Mouse (Mus musculus): ENCODE results near the gene Smndc1. TPM values are rescaled to one million over a fixed set of nuclear protein-coding genes. Genes with fewer than 3 reads are reported as not detected.
"Not testable (repeated sequence)": the region's sequence is repeated elsewhere in the genome, so short reads cannot be mapped to it uniquely, and the experiment has no call there.

Gene Smndc1
- total RNA-seq, 1 experiment from 2014 or later = 45.5 TPM

DNA sequence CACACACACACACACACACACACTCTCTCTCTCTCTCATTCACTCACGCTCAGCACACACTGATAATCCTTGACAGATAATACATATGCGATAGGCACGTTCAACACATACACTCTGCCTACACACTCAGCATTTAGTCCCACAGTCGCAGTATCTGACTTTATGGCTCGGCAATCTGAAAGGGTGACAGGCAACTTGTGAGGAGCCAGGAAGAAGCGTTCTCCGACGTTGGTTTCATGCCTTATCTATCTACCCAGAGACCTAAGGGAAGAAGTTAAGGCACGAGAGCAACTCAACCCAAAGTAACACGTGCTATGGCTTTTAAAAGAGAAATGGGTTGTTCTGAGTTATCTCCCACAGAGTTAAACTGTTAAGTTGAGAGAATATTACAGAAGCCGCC, 24.3 kb upstream of the Smndc1 start:
- ATAC-seq (ENCODE audit: extremely low read depth, insufficient number of reproducible peaks, low FRiP score, poor library complexity, severe bottlenecking) = no peak

DNA sequence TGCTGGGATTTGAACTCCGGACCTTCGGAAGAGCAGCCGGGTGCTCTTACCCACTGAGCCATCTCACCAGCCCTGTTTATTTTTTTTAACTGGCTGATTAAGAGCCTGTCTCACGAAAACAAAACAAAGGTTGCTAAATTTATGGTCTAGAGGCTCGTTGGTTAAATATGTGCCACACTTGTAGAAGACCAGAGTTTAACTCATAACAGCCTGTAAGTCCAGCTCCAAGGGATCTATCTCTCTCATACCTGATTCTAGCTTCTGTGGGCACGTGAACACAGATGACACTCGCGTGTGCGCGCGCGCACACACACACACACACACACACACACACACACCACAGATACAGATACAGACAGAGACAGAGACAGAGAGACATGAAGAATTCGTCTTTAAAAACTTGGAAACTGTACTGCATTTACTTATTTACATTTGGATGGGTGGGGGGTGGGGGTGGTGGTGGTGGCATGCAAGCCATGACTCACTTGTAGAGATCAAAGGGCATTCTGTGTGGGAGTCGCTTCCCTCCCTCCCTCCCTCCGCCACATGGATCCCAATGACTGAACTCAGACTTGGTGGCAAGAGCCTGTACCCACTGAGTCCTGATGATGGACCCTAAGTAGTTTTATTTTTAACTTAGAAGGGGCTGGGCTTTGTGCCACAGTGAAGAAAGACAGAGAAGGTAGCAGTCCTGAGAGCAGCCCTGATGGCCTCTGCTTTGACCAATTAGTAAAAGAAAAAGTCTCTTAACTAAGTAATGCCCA, 23.4 kb upstream of the Smndc1 start:
- ATAC-seq (ENCODE audit: extremely low read depth, insufficient number of reproducible peaks, low FRiP score, poor library complexity, severe bottlenecking) = no peak

DNA sequence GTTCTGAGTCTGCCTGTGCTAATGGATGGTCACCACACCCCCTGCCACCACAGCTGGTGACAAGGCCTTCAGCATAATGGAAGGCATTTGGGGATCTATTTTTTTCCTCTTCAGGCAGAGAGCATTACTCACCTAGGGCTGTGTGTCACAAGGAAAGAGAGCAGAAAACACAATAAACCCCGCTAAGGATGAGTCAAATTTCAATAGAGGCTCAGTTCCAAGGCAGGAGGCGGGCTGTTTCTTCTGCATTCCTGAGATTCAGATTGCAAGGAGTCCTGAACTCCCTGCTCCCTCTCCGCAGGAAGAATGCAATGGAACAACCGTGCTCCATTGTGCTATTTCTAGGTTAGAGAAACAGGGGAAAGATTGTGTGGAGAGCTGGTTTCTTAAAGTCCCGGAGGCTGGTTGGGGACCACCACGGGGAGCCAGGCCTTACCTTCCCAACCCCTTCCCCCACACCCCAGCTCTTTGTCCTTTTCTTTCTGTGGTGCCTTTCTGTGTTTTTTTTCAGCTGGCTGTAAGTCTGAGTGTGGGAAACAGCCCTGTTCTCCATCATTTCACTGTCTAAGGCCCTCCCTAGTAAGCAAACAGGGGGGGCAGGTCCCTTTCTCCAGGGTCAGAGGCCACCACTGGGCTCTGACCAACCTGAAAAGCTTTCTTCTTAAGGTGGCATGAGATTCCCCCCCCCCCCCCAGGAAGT, 21.9 kb upstream of the Smndc1 start:
- ATAC-seq (ENCODE audit: extremely low read depth, insufficient number of reproducible peaks, low FRiP score, poor library complexity, severe bottlenecking) = no peak

DNA sequence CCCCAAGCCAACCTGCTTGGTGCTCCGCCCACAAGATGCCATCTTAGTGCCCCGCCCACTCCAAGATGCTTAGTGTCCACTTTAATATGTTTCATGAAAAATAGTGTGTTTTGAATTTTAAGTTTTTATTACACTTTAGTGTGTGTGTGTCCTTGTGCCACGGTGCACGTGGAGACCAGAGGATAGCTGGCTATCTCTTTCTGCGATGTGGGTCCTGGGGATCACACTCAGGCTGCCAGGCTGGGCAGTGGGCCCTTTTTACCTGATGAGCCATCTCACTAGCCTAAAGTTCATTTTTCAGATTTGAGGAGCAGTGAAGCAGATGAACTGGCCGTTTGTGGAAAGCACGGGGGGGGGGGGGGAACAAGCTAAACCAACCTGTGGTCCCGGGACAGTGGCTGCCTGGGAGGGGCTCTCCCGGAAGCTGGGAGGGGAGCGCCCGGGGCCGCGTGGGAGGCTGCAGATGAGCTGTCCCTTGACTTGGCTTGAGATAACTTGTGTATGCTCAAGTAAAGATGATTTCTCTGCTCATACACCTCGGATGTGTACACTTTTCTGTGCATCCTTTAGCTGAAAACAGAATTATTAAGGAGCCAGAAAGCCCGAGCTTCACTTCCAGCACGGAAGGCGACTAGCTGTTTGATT, 19.4 kb upstream of the Smndc1 start:
- ATAC-seq (ENCODE audit: extremely low read depth, insufficient number of reproducible peaks, low FRiP score, poor library complexity, severe bottlenecking) = no peak

DNA sequence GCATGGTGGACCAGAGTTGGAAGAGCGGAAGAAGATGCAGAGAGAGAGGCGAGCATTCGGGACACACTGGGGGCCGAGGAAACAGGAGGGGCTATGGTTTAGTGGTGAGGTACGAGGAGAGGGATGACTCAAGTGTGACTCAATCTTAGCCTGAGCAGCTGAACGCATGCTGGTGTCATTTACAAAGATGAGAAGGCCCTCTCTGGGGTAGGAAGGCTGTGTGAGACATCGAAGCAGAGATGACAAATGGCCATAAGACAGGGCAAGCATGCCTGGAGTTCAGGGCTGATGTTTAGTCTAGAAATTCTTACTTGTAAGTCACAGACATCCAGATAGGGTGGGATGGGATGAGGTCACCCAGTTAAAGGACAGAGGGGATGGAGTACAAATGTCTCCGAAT, 18.0 kb upstream of the Smndc1 start:
- no peak for ATAC-seq (ENCODE audit: extremely low read depth, insufficient number of reproducible peaks, low FRiP score, poor library complexity, severe bottlenecking)

DNA sequence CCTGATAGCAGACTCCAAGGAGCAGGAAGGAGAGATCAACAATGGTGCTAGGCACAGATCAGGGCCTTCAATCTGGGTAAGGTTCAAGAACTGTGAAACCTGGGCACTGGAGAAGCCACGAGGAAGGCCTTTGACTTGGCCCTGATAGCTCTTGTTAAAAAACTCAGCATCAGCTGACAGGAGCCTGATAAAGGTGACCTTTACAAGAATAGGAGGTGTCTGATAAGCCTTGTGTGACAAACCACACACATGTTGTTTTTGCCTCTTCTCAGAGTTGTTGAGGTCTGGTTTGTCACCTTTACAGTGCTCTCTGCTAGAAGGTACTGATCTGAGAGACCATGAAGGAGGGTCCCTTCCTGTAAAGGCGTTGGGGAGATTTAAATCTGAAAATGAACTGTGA, 17.0 kb upstream of the Smndc1 start:
- ATAC-seq (ENCODE audit: extremely low read depth, insufficient number of reproducible peaks, low FRiP score, poor library complexity, severe bottlenecking) = no peak

DNA sequence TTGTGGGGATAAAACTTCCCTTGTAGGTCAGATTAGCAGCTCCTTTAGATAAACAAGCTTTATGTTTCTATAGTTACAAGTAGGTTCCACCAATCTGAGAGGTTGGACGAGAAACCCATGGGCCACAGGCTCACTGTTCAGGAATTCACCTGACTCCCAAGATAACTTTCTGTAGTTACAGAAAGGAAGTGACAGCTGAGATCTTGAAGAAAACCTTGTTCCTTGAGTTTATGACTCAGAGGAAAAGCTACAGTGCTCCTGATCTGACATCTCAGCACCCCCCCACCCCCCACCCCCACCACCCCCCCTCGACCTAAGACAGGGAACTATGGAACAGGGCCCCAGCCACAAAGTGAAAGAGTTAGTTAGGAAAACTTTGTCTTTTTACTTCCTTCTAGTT, 15.4 kb upstream of the Smndc1 start:
- ATAC-seq (ENCODE audit: extremely low read depth, insufficient number of reproducible peaks, low FRiP score, poor library complexity, severe bottlenecking) = no peak

DNA sequence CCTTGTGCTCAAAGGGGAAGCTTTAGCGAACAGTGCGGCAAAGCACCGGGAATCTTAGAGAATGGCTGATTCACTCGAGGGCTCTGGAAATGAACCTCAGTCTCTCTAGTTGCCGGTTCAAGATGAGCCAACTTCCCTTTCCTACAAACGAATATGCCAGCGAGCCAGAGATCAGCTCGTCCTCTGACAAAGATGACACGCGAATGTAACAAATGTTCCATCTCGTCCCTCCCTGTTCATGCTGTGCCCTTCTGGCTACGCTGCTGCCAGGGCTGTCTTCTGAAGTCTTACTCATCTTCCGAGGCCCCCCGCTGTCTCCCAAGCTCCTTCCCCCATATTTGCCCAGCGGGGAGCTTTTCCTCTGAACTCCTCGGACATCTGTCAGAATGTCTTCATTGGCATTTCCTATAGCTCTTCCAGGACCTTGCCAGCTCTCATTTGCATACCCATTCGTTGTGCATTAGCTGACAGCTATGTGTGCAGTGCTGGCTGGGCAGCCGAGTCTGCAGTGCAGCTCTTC, 14.5 kb upstream of the Smndc1 start:
- ATAC-seq (ENCODE audit: extremely low read depth, insufficient number of reproducible peaks, low FRiP score, poor library complexity, severe bottlenecking) = no peak

DNA sequence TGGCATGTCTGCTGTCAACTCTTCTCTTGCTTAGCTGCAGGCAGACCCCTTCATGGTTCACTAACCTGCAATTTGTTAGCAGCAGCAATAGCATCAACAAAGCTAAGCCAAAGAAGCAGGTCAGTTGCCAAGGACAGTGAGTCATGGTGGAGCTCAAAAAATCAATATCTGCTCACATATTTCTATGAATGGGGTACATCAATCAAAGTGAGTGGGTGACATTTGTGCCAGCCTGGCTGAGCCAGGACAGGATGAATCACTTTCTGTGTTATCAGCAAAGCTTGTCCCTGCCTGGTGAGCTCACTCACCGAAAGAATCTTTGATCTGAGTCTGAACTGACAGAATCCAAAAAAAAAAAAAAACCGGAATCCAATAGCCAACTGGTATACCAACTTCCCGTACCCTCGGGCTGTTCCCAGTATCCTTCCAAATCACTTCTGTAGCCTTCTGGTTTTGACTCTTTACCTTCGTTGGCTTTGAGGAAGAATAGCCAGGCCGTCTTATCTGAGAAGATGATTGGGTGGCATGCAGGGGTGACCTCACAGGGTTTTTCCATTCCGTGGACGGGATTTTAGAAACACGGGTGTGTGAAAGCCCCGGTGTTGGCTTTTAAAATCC, 13.9 kb upstream of the Smndc1 start:
- ATAC-seq (ENCODE audit: extremely low read depth, insufficient number of reproducible peaks, low FRiP score, poor library complexity, severe bottlenecking) = no peak

DNA sequence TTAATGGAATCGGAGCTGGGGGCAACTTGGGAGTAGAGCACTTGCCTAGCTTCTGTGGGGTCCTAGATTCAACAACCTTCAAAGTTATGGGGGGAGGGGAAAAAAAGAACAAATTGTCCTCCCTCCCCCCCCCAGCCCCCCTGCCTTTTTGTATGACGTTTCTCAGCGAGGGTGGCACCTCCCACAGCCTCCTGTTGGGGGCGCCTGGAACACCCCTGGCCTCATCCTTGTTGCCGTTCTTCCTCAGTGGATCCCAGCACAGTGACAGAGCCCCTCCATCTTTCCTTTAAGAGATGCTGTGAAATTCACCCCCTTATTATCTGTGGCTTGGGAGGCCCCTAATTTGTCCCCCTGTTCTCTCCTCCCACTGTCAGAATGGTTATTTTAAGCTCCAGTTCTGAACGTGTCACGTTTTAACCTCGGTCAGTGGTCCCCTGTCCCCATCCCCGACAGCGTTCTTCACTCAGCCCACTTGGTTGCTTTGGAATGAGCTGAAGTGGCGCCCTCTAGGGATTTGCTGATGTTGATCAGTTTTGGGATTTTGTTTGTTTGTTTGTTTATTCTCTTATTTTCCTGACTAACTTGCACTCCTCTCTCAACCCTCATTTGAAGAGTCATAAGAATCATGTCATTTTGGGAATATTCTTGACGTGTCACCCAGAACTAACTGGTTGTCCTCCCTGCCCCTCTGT, 12.5 kb upstream of the Smndc1 start:
- no peak for ATAC-seq (ENCODE audit: extremely low read depth, insufficient number of reproducible peaks, low FRiP score, poor library complexity, severe bottlenecking)

DNA sequence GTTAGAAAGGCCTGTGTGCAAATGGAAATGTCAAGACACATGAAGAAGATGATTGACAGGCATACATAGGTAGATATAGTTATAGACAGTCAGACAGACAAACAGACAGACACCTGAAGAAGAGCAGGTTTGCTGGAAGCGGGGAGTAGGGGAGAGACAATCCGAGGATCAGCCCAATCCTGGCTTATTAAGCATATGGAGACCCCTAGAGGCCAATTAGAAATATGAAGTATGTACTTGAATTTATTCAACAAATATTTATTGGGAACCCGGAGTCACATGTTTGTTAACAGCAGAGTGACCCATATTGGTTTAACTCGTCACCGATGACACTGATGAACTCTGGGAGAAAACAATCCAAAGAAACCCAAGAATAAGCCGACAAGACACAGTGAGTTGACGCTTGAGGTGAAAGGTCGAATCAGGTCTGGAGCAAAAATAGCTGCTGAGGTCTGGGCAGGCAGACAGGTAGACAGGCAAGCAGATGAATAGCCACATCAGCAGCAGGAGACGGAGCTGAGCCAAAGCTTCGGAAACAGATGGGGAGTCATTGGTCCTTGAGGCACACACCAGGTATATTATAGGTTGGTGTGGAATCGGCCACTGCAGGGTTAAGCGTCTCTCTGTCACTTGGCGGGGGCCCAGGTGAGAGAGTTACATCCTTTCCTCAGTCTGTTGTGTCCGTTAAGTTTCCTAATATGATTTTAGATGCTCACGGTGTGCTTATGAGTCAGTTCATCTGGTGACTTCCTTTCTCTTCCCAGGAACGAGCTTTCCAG, 10.1 kb upstream of the Smndc1 start:
- ATAC-seq (ENCODE audit: extremely low read depth, insufficient number of reproducible peaks, low FRiP score, poor library complexity, severe bottlenecking) = no peak

DNA sequence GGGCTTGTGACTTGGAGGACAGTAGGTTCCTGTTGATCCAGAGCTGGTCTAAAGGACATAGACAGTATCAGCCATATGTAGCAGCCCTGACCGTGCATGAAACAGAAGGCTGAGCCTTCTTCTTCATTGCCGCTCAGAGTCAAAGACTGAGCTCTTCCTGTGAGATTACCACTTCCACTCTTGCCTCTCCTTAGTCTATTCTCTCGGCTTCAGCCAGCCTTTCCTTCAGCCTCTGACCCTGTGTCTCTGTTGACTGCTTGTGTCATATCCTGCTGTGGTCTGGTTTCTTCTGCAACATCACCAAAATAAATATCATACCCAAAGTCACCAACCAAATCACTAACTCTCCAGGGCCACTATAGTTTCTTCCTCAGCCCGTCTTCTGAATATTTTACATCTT, 8.8 kb upstream of the Smndc1 start:
- no peak for ATAC-seq (ENCODE audit: extremely low read depth, insufficient number of reproducible peaks, low FRiP score, poor library complexity, severe bottlenecking)

DNA sequence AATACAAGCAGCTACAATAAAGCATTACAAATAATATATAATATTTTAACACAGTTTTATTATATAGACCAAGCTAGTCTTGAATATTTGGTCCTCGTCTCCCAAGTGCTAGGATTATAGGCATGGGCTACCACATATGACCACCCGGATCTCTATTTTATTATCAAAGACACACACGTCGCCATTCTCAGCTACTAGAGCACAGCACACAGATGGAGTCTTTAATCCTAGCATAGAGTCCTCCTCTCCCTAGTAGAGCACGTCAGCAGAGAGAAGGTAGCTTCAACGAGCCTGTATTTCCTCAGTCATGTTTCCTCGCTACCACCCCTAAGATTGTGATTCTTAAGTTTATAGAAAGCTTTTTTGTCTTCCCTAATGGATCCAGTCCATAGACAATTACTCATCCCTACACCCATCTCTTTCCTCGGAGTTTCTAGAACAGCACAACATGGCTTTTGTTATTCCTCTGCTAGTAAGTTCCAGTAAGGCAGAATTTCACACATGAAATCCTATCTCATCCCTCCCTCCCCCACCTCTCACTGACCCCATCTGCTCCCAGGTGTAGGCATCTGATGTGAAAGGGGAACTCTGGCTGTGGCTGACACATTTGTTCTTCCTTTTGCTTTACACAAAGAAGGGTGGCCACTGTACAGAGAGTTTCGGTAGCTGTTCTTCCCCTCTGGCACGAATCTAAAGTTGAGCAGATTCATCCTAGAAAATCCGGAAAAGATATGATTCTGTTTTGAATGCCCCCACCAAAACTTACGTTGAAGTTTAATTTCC, 7.3 kb upstream of the Smndc1 start:
- ATAC-seq (ENCODE audit: extremely low read depth, insufficient number of reproducible peaks, low FRiP score, poor library complexity, severe bottlenecking) = no peak

DNA sequence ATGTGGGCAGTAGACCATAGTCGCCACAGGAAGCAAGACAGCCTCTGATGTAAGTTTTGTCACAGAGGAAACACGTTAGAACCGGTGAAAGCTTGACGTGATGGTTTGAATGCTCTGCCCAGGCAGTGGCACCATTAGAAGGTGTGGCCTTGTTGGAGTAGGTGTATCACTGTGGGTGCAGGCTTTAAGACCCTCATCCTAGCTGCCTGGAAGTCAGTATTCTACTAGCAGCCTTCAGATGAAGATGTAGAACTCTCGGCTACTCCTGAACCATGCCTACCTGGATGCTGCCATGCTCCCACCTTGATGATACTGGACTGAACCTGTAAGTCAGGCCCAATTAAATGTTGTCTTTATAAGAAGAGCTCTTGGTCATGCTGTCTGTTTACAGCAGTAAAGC, 5.4 kb upstream of the Smndc1 start:
- ATAC-seq (ENCODE audit: extremely low read depth, insufficient number of reproducible peaks, low FRiP score, poor library complexity, severe bottlenecking) = not testable (repeated sequence)

DNA sequence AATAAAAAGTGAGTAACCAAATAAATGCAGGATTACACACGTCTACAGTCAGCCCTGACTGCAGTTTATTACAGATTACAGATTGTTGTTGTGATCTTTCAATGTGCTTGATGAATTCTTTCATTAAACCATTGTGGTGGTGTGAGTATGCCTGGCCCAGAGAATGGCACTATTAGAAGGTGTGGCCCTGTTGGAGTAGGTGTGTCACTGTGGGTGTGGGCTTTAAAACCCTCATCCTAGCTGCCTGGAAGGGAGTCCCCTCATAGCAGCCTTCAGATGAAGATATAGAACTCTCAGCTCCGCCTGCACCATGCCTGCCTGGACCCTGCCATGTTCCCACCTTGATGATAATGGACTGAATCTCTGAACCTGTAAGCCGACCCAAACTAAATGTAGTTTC, 4.6 kb upstream of the Smndc1 start:
- ATAC-seq (ENCODE audit: extremely low read depth, insufficient number of reproducible peaks, low FRiP score, poor library complexity, severe bottlenecking) = not testable (repeated sequence)

DNA sequence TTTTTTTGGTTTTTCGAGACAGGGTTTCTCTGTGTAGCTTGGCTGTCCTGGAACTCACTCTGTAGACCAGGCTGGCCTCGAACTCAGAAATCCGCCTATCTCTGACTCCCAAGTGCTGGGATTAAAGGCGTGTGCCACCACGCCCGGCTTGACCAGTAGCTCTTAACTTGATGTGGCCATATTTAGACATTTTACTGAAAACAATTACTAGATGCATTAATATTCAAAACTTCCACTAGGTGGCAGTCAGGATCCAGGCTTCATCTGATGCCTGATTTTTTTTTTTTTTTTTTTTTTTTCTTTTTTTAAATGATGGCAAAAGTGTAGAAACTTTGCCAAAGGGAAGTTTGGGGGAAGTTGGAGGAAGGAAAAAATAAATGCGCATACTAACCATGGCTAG, 4.2 kb upstream of the Smndc1 start:
- no peak for ATAC-seq (ENCODE audit: extremely low read depth, insufficient number of reproducible peaks, low FRiP score, poor library complexity, severe bottlenecking)

DNA sequence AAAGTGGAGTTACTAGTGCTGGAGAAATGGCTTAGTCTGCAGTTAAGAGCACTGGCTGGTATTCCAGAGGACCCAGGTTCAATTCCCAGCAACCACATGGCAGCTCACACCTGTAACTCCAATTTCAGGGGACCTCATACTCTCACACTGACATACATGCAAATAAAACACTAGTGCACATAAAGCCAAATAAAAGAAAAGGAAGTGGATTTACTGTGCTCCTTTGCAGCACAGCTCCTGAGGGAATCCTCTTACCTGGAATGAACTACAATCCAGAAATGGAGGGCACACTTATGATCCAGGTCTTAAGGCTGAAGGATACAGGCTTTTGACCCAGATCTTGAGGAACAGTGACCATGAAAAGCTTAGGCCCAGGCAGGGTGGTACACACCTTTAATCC, 3.3 kb upstream of the Smndc1 start:
- ATAC-seq (ENCODE audit: extremely low read depth, insufficient number of reproducible peaks, low FRiP score, poor library complexity, severe bottlenecking) = no peak
